Mouse (Mus musculus) MEL (cell line): ENCODE results near the gene Scamp1. TPM values are rescaled to one million over a fixed set of nuclear protein-coding genes. Genes with fewer than 3 reads are reported as not detected.

Experiments
- DNase-seq: peaks from one replicate; pipeline ENCODE4 v3.0.0; 2011; ENCODE audit warnings: low read depth, low spot score
- H3K27ac ChIP-seq: 2 replicates; pipeline ENCODE4 v1.5.1; 2012; ENCODE audit warnings: low read depth, mild to moderate bottlenecking, control low read depth, low read length, moderate library complexity; ENCODE audit not compliant: control insufficient read depth
- H3K27me3 ChIP-seq, 2 experiments: fragments of 150-350 bp in 1 of 2; sonication (generic) in 1 of 2; 2 replicates each; pipeline ENCODE4 v1.6.1; 2012; ENCODE audit warnings: low read length in 2 of 2, mild to moderate bottlenecking in 2 of 2, improper control_type of control experiment in 1 of 2, moderate library complexity in 1 of 2; ENCODE audit not compliant: insufficient read depth in 2 of 2, control insufficient read depth in 1 of 2
- H3K36me3 ChIP-seq, 2 experiments: 2 replicates each; pipeline ENCODE4 v1.6.1; 2012 to 2014; ENCODE audit warnings: low read length in 2 of 2, improper control_type of control experiment in 1 of 2, inconsistent platforms in 1 of 2, mild to moderate bottlenecking in 1 of 2; ENCODE audit not compliant: insufficient read depth in 2 of 2, control insufficient read depth in 1 of 2
- H3K4me1 ChIP-seq, 2 experiments: fragments of 150-350 bp in 1 of 2; sonication (generic) in 1 of 2; 2 replicates each; pipeline ENCODE4 v1.6.1; 2012; ENCODE audit warnings: low read length in 2 of 2, improper control_type of control experiment in 1 of 2, mild to moderate bottlenecking in 1 of 2; ENCODE audit not compliant: insufficient read depth in 2 of 2, control insufficient read depth in 1 of 2
- H3K4me3 ChIP-seq, 2 experiments: fragments of 150-350 bp in 1 of 2; sonication (generic) in 1 of 2; 2 replicates each; pipeline ENCODE4 v1.5.1; 2012; ENCODE audit warnings: low read depth in 2 of 2, low read length in 2 of 2, mild to moderate bottlenecking in 2 of 2, moderate library complexity in 2 of 2, control low read depth in 1 of 2, improper control_type of control experiment in 1 of 2; ENCODE audit not compliant: control insufficient read depth in 1 of 2, insufficient read depth in 1 of 2
- H3K79me2 ChIP-seq: 2 replicates; pipeline ENCODE4 v1.6.1; 2012; ENCODE audit warnings: mild to moderate bottlenecking, low read length, moderate library complexity; ENCODE audit not compliant: control insufficient read depth, poor library complexity, insufficient read depth
- H3K9ac ChIP-seq: 2 replicates; pipeline ENCODE4 v1.6.1; 2012; ENCODE audit warnings: low read depth, mild to moderate bottlenecking, control low read depth, low read length, moderate library complexity; ENCODE audit not compliant: control insufficient read depth, poor library complexity, severe bottlenecking
- H3K9me3 ChIP-seq: fragments of 150-350 bp; sonication (generic); replicated peaks from 2 replicates; pipeline ENCODE4 v1.6.1; 2012; ENCODE audit warnings: mild to moderate bottlenecking, low read length, improper control_type of control experiment, moderate library complexity; ENCODE audit not compliant: insufficient read depth
- BHLHE40 ChIP-seq: IDR thresholded peaks from 2 replicates; pipeline ENCODE4 v1.6.1; 2012; ENCODE audit warnings: low read depth, mild to moderate bottlenecking, inconsistent platforms, low read length, improper control_type of control experiment, borderline replicate concordance
- CHD1 ChIP-seq: IDR thresholded peaks from 2 replicates; pipeline ENCODE4 v1.6.1; 2012; ENCODE audit warnings: low read depth, mild to moderate bottlenecking, inconsistent platforms, low read length, improper control_type of control experiment
- CHD2 ChIP-seq: IDR thresholded peaks from 2 replicates; pipeline ENCODE4 v1.6.1; 2011; ENCODE audit warnings: low read length, improper control_type of control experiment
- CTCF ChIP-seq, 3 experiments: IDR thresholded peaks in 2 of 3; conservative IDR thresholded peaks in 1 of 3; 2 replicates each; pipeline ENCODE4 v1.5.1; 2011 to 2012; ENCODE audit warnings: low read length in 3 of 3, low read depth in 2 of 3, mild to moderate bottlenecking in 2 of 3, improper control_type of control experiment in 1 of 3, inconsistent platforms in 1 of 3, mixed read lengths in 1 of 3, moderate library complexity in 1 of 3; ENCODE audit not compliant: control insufficient read depth in 1 of 3, insufficient read depth in 1 of 3, poor library complexity in 1 of 3, severe bottlenecking in 1 of 3
- E2F4 ChIP-seq: IDR thresholded peaks from 2 replicates; pipeline ENCODE4 v1.6.1; 2011; ENCODE audit warnings: low read depth, low read length, improper control_type of control experiment, borderline replicate concordance
- ELF1 ChIP-seq: IDR thresholded peaks from 2 replicates; pipeline ENCODE4 v1.6.1; 2014; ENCODE audit warnings: low read depth, mild to moderate bottlenecking, inconsistent platforms, low read length, improper control_type of control experiment, moderate library complexity
- EP300 ChIP-seq, 2 experiments: IDR thresholded peaks; 2 replicates each; pipeline ENCODE4 v1.6.1; 2011; ENCODE audit warnings: improper control_type of control experiment in 2 of 2, low read length in 2 of 2, low read depth in 1 of 2, mild to moderate bottlenecking in 1 of 2
- ETS1 ChIP-seq: IDR thresholded peaks from 2 replicates; pipeline ENCODE4 v1.6.1; 2012; ENCODE audit warnings: low read depth, mild to moderate bottlenecking, inconsistent platforms, low read length, improper control_type of control experiment, moderate library complexity
- GABPA ChIP-seq: IDR thresholded peaks from 2 replicates; pipeline ENCODE4 v1.6.1; 2012; ENCODE audit warnings: low read depth, mild to moderate bottlenecking, inconsistent platforms, low read length, improper control_type of control experiment, moderate library complexity
- HCFC1 ChIP-seq: IDR thresholded peaks from 2 replicates; pipeline ENCODE4 v1.6.1; 2012; ENCODE audit warnings: low read depth, mild to moderate bottlenecking, inconsistent platforms, low read length, improper control_type of control experiment, moderate library complexity
- JUND ChIP-seq: IDR thresholded peaks from 2 replicates; pipeline ENCODE4 v1.6.1; 2011; ENCODE audit warnings: low read depth, mild to moderate bottlenecking, improper control_type of control experiment, low read length
- KAT2A ChIP-seq: conservative IDR thresholded peaks from 2 replicates; pipeline ENCODE4 v1.6.1; 2012; ENCODE audit warnings: low read depth, low read length, improper control_type of control experiment, inconsistent platforms
- MAFK ChIP-seq: IDR thresholded peaks from 2 replicates; pipeline ENCODE4 v1.6.1; 2011; ENCODE audit warnings: low read depth, mild to moderate bottlenecking, low read length, improper control_type of control experiment, borderline replicate concordance
- MAX ChIP-seq: IDR thresholded peaks from 2 replicates; pipeline ENCODE4 v1.6.1; 2011; ENCODE audit warnings: low read length, improper control_type of control experiment
- MAZ ChIP-seq: IDR thresholded peaks from 2 replicates; pipeline ENCODE4 v1.6.1; 2012; ENCODE audit warnings: low read depth, mild to moderate bottlenecking, inconsistent platforms, low read length, improper control_type of control experiment
- MEF2A ChIP-seq: IDR thresholded peaks from 2 replicates; pipeline ENCODE4 v1.6.1; 2014; ENCODE audit warnings: low read depth, mild to moderate bottlenecking, inconsistent platforms, low read length, improper control_type of control experiment; ENCODE audit not compliant: poor library complexity, insufficient replicate concordance, severe bottlenecking; ENCODE audit errors: extremely low read depth
- MXI1 ChIP-seq: IDR thresholded peaks from 2 replicates; pipeline ENCODE4 v1.6.1; 2011; ENCODE audit warnings: mild to moderate bottlenecking, low read depth, low read length, improper control_type of control experiment
- MYB ChIP-seq: IDR thresholded peaks from 2 replicates; pipeline ENCODE4 v1.6.1; 2011; ENCODE audit warnings: mild to moderate bottlenecking, low read depth, low read length, improper control_type of control experiment
- MYC ChIP-seq: IDR thresholded peaks from 2 replicates; pipeline ENCODE4 v1.6.1; 2011; ENCODE audit warnings: low read depth, mild to moderate bottlenecking, low read length, improper control_type of control experiment, moderate library complexity
- NRF1 ChIP-seq: IDR thresholded peaks from 2 replicates; pipeline ENCODE4 v1.6.1; 2014; ENCODE audit warnings: low read depth, mild to moderate bottlenecking, inconsistent platforms, low read length, improper control_type of control experiment, moderate library complexity; ENCODE audit not compliant: poor library complexity, insufficient read depth, severe bottlenecking
- POLR2A ChIP-seq, 2 experiments: IDR thresholded peaks; 2 replicates each; pipeline ENCODE4 v1.6.1; 2011 to 2012; ENCODE audit warnings: low read length in 2 of 2, mild to moderate bottlenecking in 2 of 2, control low read depth in 1 of 2, improper control_type of control experiment in 1 of 2, low read depth in 1 of 2, moderate library complexity in 1 of 2; ENCODE audit not compliant: control insufficient read depth in 1 of 2, insufficient read depth in 1 of 2, poor library complexity in 1 of 2
- POLR2AphosphoS2 ChIP-seq: IDR thresholded peaks from 2 replicates; pipeline ENCODE4 v1.6.1; 2011; ENCODE audit warnings: low read length, improper control_type of control experiment
- POLR2AphosphoS5 ChIP-seq: IDR thresholded peaks from 2 replicates; pipeline ENCODE4 v1.6.1; 2012; ENCODE audit warnings: low read depth, borderline replicate concordance, mild to moderate bottlenecking, inconsistent platforms, low read length, moderate library complexity, mixed read lengths
- RAD21 ChIP-seq: IDR thresholded peaks from 2 replicates; pipeline ENCODE4 v1.6.1; 2011; ENCODE audit warnings: mild to moderate bottlenecking, low read depth, low read length, improper control_type of control experiment
- RCOR1 ChIP-seq: IDR thresholded peaks from 2 replicates; pipeline ENCODE4 v1.6.1; 2012; ENCODE audit warnings: low read depth, mild to moderate bottlenecking, inconsistent platforms, low read length, improper control_type of control experiment
- SIN3A ChIP-seq: IDR thresholded peaks from 2 replicates; pipeline ENCODE4 v1.6.1; 2012; ENCODE audit warnings: low read length, improper control_type of control experiment, inconsistent platforms
- SMC3 ChIP-seq: IDR thresholded peaks from 2 replicates; pipeline ENCODE4 v1.6.1; 2011; ENCODE audit warnings: low read depth, low read length, improper control_type of control experiment
- TAL1 ChIP-seq: IDR thresholded peaks from 2 replicates; pipeline ENCODE4 v1.6.1; 2012; ENCODE audit warnings: mild to moderate bottlenecking, inconsistent platforms, low read length, moderate library complexity, mixed read lengths
- TBP ChIP-seq: IDR thresholded peaks from 2 replicates; pipeline ENCODE4 v1.8.0; 2011; ENCODE audit warnings: low read depth, low read length, improper control_type of control experiment
- TCF12 ChIP-seq: IDR thresholded peaks from 2 replicates; pipeline ENCODE4 v1.6.1; 2014; ENCODE audit warnings: low read depth, mild to moderate bottlenecking, inconsistent platforms, low read length, improper control_type of control experiment, moderate library complexity
- USF1 ChIP-seq: IDR thresholded peaks from 2 replicates; pipeline ENCODE4 v1.6.1; 2014; ENCODE audit warnings: low read depth, mild to moderate bottlenecking, inconsistent platforms, low read length, improper control_type of control experiment, moderate library complexity
- USF2 ChIP-seq, 2 experiments: IDR thresholded peaks; 2 replicates each; pipeline ENCODE4 v1.6.1; 2011 to 2012; ENCODE audit warnings: improper control_type of control experiment in 2 of 2, low read length in 2 of 2, borderline replicate concordance in 1 of 2, inconsistent platforms in 1 of 2, low read depth in 1 of 2, mild to moderate bottlenecking in 1 of 2; ENCODE audit not compliant: insufficient read depth in 1 of 2
- ZC3H11A ChIP-seq: IDR thresholded peaks from 2 replicates; pipeline ENCODE4 v1.6.1; 2012; ENCODE audit warnings: low read depth, mild to moderate bottlenecking, inconsistent platforms, low read length, improper control_type of control experiment
- ZMIZ1 ChIP-seq: IDR thresholded peaks from 2 replicates; pipeline ENCODE4 v1.6.1; 2012; ENCODE audit warnings: low read depth, mild to moderate bottlenecking, inconsistent platforms, low read length, improper control_type of control experiment, moderate library complexity
- ZNF384 ChIP-seq: IDR thresholded peaks from 2 replicates; pipeline ENCODE4 v1.6.1; 2012; ENCODE audit warnings: low read depth, mild to moderate bottlenecking, inconsistent platforms, low read length, improper control_type of control experiment
- polyA plus RNA-seq, 2 experiments: library from polyadenylated mRNA; stranded (reverse) in 1 of 2; unstranded in 1 of 2; fragments of >175 nt in 1 of 2; fragments of >200 nt in 1 of 2; gene quantifications; 2 replicates each; pipeline versions ENCODE4 v1.2.1 to v1.2.4; 2012; ENCODE audit warnings: low replicate concordance in 2 of 2, low read depth in 1 of 2; ENCODE audit not compliant: insufficient read length in 2 of 2, insufficient read depth in 1 of 2, missing spikeins in 1 of 2
- total RNA-seq: library from RNA; depleted of rRNA; stranded (reverse); fragments of 300-350 nt; gene quantifications from 2 replicates; pipeline ENCODE4 v1.2.3, GENCODE M21; 2012

The Scamp1 gene
- total and polyA plus RNA-seq, 3 experiments: 0.03 TPM; not detected in 2

- Histone ChIP-seq H3K9ac (peak overlapping the region; percentile 79), H3K4me1 (peaks cover 17 to 36% of the 10 kb centered on the region in 2 experiments), H3K36me3 (peaks cover 2 to 32% of the 10 kb centered on the region in 2 experiments), H3K79me2 (peaks cover 48% of the 10 kb centered on the region), H3K27ac (peak overlapping the region; percentile 93), H3K4me3 (peak overlapping the region; percentile 81 to 93), H3K9me3 (no peaks in the 10 kb centered on the region), H3K27me3 (no peaks in the 10 kb centered on the region)
- peak; percentile 94 for DNase-seq
- TF ChIP-seq GABPA (no peak), ZMIZ1 (peak; percentile 67; the same call in 1 of the 2 replicates), CHD2 (no peak), NRF1 (no peak), USF2 (IDR thresholded peaks at IDR 0.05; ENCODE audit: borderline replicate concordance in 1 of 2, insufficient read depth in 1 of 2, low read depth in 1 of 2, low read length in 2 of 2) (no peak), RAD21 (no peak), MYB (peak; percentile 91), POLR2AphosphoS5 (no peak), SIN3A (no peak), MXI1 (peak; percentile 56), JUND (no peak), MAZ (no peak), ZC3H11A (no peak), MAX (0 out of 2 replicates have a peak, but pooled peaks have one; percentile 17), POLR2AphosphoS2 (no peak), TAL1 (peak; percentile 89), KAT2A (no peak), HCFC1 (0 out of 2 replicates have a peak, but pooled peaks have one; percentile 19), EP300 (IDR thresholded peaks at IDR 0.05; ENCODE audit: low read depth in 1 of 2, low read length in 2 of 2) (peak; percentile 76 to 94), BHLHE40 (0 out of 2 replicates have a peak, but pooled peaks have one; percentile 21), CHD1 (no peak), RCOR1 (peak; percentile 68; the same call in 1 of the 2 replicates), ZNF384 (no peak), E2F4 (peak; percentile 73; the same call in 1 of the 2 replicates), POLR2A (IDR thresholded peaks at IDR 0.05; ENCODE audit: control insufficient read depth in 1 of 2, insufficient read depth in 1 of 2, low read depth in 1 of 2, low read length in 2 of 2, poor library complexity in 1 of 2) (peak; percentile 3 to 63; a peak in 2 of 4 replicates), MAFK (no peak), SMC3 (no peak), MEF2A (no peak), USF1 (no peak), TCF12 (peak; percentile 91), CTCF (IDR thresholded peaks at IDR 0.05 in 2 of 3, conservative IDR thresholded peaks at IDR 0.05 in 1 of 3; ENCODE audit: control insufficient read depth in 1 of 3, insufficient read depth in 1 of 3, low read depth in 2 of 3, low read length in 3 of 3, poor library complexity in 1 of 3, severe bottlenecking in 1 of 3) (no peak), TBP (peak; percentile 67), ETS1 (peak; percentile 89), MYC (no peak), ELF1 (no peak)
Measured at GRCm38 (mm10) chr13:94173633-94174576, 111.8 kb downstream of the Scamp1 start.
